Mouse (Mus musculus) limb, embryonic 11.5 days (tissue): ENCODE measurements around the gene Popdc3. TPM values are rescaled to one million over a fixed set of nuclear protein-coding genes. Genes with fewer than 3 reads are reported as not detected.

Experiments
- ATAC-seq: fragments of 200-750 bp; cut with Nextera tagmentation; 2 replicates; pipeline ENCODE4 v1.8.0; 2017; ENCODE audit warnings: low read depth; ENCODE audit not compliant: insufficient number of reproducible peaks, low FRiP score, low TSS enrichment
- DNase-seq: peaks from one replicate; pipeline ENCODE4 v3.0.0-alpha.2; 2015; ENCODE audit warnings: low spot score
- H3K27ac ChIP-seq: fragments of 300-500 bp; sonication (generic); replicated peaks from 2 replicates; pipeline ENCODE4 v1.5.1; 2014; ENCODE audit warnings: low read depth, mild to moderate bottlenecking, low read length
- H3K27me3 ChIP-seq: fragments of 300-500 bp; sonication (generic); 2 replicates; pipeline ENCODE4 v1.6.1; 2014; ENCODE audit warnings: mild to moderate bottlenecking, low read length, mixed read lengths; ENCODE audit not compliant: control insufficient read depth, insufficient read depth
- H3K36me3 ChIP-seq: fragments of 300-500 bp; sonication (generic); 2 replicates; pipeline ENCODE4 v1.6.1; 2014; ENCODE audit warnings: mild to moderate bottlenecking, low read length, moderate library complexity, mixed read lengths; ENCODE audit not compliant: control insufficient read depth, insufficient read depth
- H3K4me1 ChIP-seq: fragments of 300-500 bp; sonication (generic); 2 replicates; pipeline ENCODE4 v1.6.1; 2014; ENCODE audit warnings: low read length, mixed read lengths; ENCODE audit not compliant: control insufficient read depth, insufficient read depth
- H3K4me2 ChIP-seq: fragments of 300-500 bp; sonication (generic); 2 replicates; pipeline ENCODE4 v1.6.1; 2014; ENCODE audit warnings: low read depth, mild to moderate bottlenecking, moderate library complexity; ENCODE audit not compliant: severe bottlenecking
- H3K4me3 ChIP-seq: fragments of 300-500 bp; sonication (generic); 2 replicates; pipeline ENCODE4 v1.5.1; 2014; ENCODE audit warnings: low read depth, low read length
- H3K9ac ChIP-seq: fragments of 300-500 bp; sonication (generic); 2 replicates; pipeline ENCODE4 v1.6.1; 2014; ENCODE audit warnings: mild to moderate bottlenecking, low read length
- H3K9me3 ChIP-seq: fragments of 300-500 bp; sonication (generic); 2 replicates; pipeline ENCODE4 v1.6.1; 2016; ENCODE audit warnings: low read length; ENCODE audit not compliant: control insufficient read depth
- WGBS: fragments of 180-500 bp; shearing (Covaris S2); extraction: QIAGEN DNeasy Blood & Tissue Kit; methylation state at CpG from one replicate; pipeline ENCODE4 v1.1.7; 2014; 5-methylcytosine and 5-hydroxymethylcytosine counted together
- polyA plus RNA-seq: library from polyadenylated mRNA; unstranded; fragments of >200 nt; fragmentation: Nextera tagmentation; extraction: Ambion mirVana; gene quantifications from 2 replicates; pipeline ENCODE4 v1.2.1, GENCODE M21; 2014

Popdc3 gene
- polyA plus RNA-seq, 1 experiment from 2014 or later = 2.2 TPM

GRCm38 (mm10) chr10:45180677-45181326 is 2.9 kb downstream of the Popdc3 start:
- Histone ChIP-seq H3K36me3 (no peaks in the 10 kb centered on the region), H3K4me1 (no peaks in the 10 kb centered on the region), H3K9ac (no peak overlapping the region), H3K4me3 (no peak overlapping the region), H3K9me3 (no peaks in the 10 kb centered on the region), H3K27ac (no peak overlapping the region), H3K4me2 (no peak overlapping the region), H3K27me3 (no peaks in the 10 kb centered on the region)
- no peak for ATAC-seq
- 90% methylated on average over 4 of the region's 4 CpGs for WGBS
- DNase-seq = no peak

- no peak overlapping the region for H3K27ac ChIP-seq
- no peaks in the 10 kb centered on the region for H3K36me3 ChIP-seq
- ATAC-seq = no peak
- no peak overlapping the region for H3K4me2 ChIP-seq
- H3K9me3 ChIP-seq = no peaks in the 10 kb centered on the region
- H3K27me3 ChIP-seq = no peaks in the 10 kb centered on the region
- DNase-seq = no peak
- no peak overlapping the region for H3K9ac ChIP-seq
- WGBS = 92% methylated on average over 3 of the region's 3 CpGs
- no peaks in the 10 kb centered on the region for H3K4me1 ChIP-seq
- no peak overlapping the region for H3K4me3 ChIP-seq
Measured at GRCm38 (mm10) chr10:45181344-45181743, 3.4 kb downstream of the Popdc3 start.

DNA sequence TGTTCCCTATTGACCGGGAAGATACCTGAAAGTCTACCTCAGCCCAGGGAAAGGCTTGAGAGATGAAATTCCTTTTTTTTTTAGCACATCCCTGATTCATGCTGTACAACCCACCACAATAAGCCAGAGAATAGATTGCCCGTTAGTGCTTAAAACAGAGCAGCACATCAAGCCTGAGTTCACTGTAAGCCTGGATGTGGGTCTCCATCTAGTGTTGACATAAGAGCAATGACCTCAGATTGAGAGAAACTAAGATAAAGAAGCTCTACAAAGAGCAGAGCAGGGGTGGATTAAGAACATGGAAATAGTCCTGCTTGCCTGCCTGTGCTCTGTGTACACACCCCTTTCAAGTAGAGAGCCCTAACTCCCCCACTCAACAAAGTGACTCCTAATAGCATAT is 7.6 kb downstream of the Popdc3 start:
- H3K4me2 ChIP-seq = no peak overlapping the region
- H3K36me3 ChIP-seq = no peaks in the 10 kb centered on the region
- H3K4me3 ChIP-seq = no peak overlapping the region
- DNase-seq = no peak
- peaks cover 7% of the 10 kb centered on the region; the same call in 1 of the 2 replicates for H3K4me1 ChIP-seq
- H3K27me3 ChIP-seq = no peaks in the 10 kb centered on the region
- no peak for ATAC-seq
- H3K27ac ChIP-seq = no peak overlapping the region
- WGBS = 91% methylated on average over 2 of the region's 2 CpGs
- H3K9me3 ChIP-seq = no peaks in the 10 kb centered on the region
- no peak overlapping the region for H3K9ac ChIP-seq

DNA sequence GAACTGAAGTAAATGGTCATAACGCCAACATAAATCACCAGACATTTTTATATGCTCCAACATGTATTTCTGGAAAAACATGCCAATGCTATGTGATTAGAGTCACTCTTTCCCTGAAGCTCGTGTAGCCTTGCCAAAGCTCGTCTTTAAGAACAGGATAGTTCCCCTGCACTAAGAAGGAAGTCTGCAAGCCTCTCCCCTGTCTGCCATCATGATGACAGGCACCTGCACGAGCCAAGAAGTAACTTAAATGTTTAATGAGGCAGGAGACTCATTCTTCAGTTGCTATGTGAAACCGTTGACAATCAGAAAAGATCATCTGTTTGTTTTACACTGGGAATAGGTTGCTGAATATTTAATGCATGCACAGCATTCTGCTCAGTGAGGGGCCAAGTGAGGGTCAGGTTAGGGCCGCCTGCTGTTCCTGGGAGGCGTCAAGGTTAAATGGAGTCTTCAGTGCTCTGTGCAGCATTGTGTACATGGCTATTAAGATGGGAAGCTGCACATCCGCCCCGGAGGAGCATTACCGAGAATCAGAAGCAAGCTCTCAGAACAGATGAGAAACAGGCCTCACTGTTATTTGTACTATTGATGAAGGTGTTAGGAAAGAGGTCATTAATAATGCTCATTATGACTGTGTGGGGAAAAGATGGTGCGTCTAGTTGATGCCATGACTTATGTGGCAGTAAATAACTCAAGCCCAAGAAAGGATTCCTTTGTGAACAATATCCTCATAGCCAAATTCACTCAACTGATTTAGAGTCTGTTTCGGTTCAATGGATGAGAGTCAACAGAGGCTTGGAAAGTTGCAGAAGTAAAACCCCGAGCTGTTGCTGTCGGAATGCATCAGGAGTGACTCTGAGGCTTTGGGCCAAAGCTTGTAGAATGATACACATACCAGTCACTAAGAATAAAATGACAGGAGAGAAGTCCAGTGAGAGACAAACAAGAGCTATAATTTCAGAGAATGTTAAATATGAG is 15.7 kb downstream of the Popdc3 start:
- no peaks in the 10 kb centered on the region for H3K9me3 ChIP-seq
- H3K36me3 ChIP-seq = no peaks in the 10 kb centered on the region
- ATAC-seq (0 out of 2 replicates have a peak, but pooled peaks have one; percentile 35), DNase-seq (no peak)
- H3K27me3 ChIP-seq = no peaks in the 10 kb centered on the region
- H3K27ac ChIP-seq = no peak overlapping the region
- H3K9ac ChIP-seq = no peak overlapping the region
- WGBS = 49% methylated on average over 14 of the region's 14 CpGs
- no peak overlapping the region for H3K4me2 ChIP-seq
- H3K4me3 ChIP-seq = no peak overlapping the region
- peaks cover 7% of the 10 kb centered on the region; the same call in 1 of the 2 replicates for H3K4me1 ChIP-seq

GRCm38 (mm10) chr10:45194531-45194930 is 16.6 kb downstream of the Popdc3 start:
- Histone ChIP-seq H3K36me3 (no peaks in the 10 kb centered on the region), H3K27ac (no peak overlapping the region), H3K4me1 (no peaks in the 10 kb centered on the region; the same call in 1 of the 2 replicates), H3K9ac (no peak overlapping the region), H3K27me3 (no peaks in the 10 kb centered on the region), H3K4me2 (no peak overlapping the region), H3K9me3 (no peaks in the 10 kb centered on the region), H3K4me3 (no peak overlapping the region)
- no peak for ATAC-seq
- 83% methylated on average over 5 of the region's 5 CpGs for WGBS
- no peak for DNase-seq

DNA sequence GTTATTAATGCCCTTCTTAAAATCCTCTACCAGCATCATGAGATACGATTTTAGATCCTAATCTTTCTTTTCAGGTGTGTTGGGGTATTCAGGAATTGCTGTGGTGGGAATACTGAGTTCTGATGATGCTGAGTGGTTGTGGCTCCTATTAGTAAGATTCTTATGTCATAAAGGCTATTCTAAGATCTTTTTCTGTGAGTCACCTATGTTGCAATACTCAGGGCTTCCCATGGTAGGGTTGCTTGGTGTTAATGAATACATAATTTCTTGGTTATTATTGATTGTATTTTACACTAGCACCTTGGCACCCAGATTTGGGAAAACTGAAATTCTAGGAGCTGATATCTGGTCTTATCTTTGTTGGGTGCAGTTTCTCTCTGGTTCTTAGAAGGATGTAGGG is 26.7 kb downstream of the Popdc3 start:
- no peak overlapping the region for H3K4me3 ChIP-seq
- 60% methylated on average over 1 of the region's 1 CpGs for WGBS
- no peak for ATAC-seq
- no peak overlapping the region for H3K9ac ChIP-seq
- H3K4me1 ChIP-seq = no peaks in the 10 kb centered on the region
- H3K27ac ChIP-seq = no peak overlapping the region
- H3K9me3 ChIP-seq = no peaks in the 10 kb centered on the region
- DNase-seq = no peak
- H3K4me2 ChIP-seq = no peak overlapping the region
- H3K27me3 ChIP-seq = no peaks in the 10 kb centered on the region
- H3K36me3 ChIP-seq = no peaks in the 10 kb centered on the region

- no peak for DNase-seq
- no peaks in the 10 kb centered on the region for H3K36me3 ChIP-seq
- no peak overlapping the region for H3K4me2 ChIP-seq
- H3K9ac ChIP-seq = no peak overlapping the region
- H3K9me3 ChIP-seq = no peaks in the 10 kb centered on the region
- no peak overlapping the region for H3K4me3 ChIP-seq
- H3K4me1 ChIP-seq = no peaks in the 10 kb centered on the region
- no peaks in the 10 kb centered on the region for H3K27me3 ChIP-seq
- no peak overlapping the region for H3K27ac ChIP-seq
- no peak for ATAC-seq
Measured at GRCm38 (mm10) chr10:45210201-45210600, 32.3 kb downstream of the Popdc3 start.

- Histone ChIP-seq H3K9me3 (no peaks in the 10 kb centered on the region), H3K27me3 (no peaks in the 10 kb centered on the region), H3K27ac (no peak overlapping the region), H3K4me3 (no peak overlapping the region), H3K4me1 (no peaks in the 10 kb centered on the region), H3K36me3 (no peaks in the 10 kb centered on the region), H3K4me2 (no peak overlapping the region), H3K9ac (no peak overlapping the region)
- no peak for ATAC-seq
- 90% methylated on average over 7 of the region's 7 CpGs for WGBS
- DNase-seq = no peak
Measured at GRCm38 (mm10) chr10:45216676-45217075, 38.8 kb downstream of the Popdc3 start.
